Mouse (Mus musculus): ENCODE results near the gene Htra3.

Htra3 gene

DNA sequence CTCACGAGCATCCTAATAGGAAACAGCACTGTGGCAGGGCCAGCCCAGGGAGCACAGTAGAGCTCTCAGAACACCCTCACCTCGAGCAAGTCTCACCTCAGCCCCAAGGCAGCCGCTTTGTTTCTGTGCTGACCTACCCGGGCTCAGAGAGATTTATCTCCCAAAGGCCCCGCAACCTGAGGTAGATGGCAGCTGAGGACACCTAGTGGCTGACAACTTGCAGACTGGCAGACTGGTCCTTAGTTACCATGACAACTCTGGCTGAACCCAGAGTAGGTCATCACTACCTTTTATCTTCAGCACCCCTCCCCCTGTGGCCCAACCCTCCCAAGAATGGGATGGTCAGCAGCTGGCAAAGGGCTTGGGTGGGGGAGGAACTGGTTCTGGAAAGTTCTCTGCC, 16.2 kb upstream of the Htra3 start:
- peak; percentile 76 for DNase-seq (ENCODE audit: low read depth, low spot score)

DNA sequence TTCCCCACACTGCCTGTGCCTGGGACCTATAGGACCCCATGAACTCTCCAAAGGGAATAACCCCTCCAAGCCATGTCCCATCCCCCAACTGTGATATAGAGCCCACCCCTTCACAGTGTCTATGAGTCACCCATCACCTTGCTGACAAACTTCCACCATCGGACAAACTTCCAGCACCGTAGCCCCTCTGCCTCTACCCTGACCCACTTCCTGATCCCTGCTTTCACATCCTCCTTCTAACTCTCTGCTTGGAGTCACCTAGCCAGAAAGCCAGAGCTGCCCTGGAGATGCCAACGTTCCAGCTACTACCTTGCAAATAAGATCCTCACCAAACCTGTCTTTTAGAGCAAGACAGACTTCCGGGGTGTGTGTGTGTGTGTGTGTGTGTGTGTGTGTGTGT, 14.1 kb upstream of the Htra3 start:
- no peak for DNase-seq (ENCODE audit: low read depth, low spot score)

DNA sequence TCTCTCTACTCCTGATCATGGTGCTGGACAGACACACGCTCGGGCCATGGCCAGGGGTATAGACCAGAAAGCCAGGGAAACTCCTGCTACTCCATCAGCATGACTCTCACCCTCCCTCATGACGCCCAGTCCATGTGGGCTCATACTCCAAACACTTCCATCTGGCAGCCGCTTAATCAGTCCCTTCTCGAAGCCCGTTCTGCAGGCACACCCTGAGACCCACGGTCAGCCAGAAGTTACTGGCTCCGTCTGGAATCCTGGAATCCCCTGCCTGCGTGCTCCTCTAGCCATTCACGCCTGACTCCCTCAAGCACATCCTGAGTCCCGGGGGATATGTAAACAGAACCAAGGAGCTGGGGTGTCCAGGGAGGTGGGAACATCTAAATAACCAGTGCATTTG, 11.7 kb upstream of the Htra3 start:
- no peak for DNase-seq (ENCODE audit: low read depth, low spot score)

DNA sequence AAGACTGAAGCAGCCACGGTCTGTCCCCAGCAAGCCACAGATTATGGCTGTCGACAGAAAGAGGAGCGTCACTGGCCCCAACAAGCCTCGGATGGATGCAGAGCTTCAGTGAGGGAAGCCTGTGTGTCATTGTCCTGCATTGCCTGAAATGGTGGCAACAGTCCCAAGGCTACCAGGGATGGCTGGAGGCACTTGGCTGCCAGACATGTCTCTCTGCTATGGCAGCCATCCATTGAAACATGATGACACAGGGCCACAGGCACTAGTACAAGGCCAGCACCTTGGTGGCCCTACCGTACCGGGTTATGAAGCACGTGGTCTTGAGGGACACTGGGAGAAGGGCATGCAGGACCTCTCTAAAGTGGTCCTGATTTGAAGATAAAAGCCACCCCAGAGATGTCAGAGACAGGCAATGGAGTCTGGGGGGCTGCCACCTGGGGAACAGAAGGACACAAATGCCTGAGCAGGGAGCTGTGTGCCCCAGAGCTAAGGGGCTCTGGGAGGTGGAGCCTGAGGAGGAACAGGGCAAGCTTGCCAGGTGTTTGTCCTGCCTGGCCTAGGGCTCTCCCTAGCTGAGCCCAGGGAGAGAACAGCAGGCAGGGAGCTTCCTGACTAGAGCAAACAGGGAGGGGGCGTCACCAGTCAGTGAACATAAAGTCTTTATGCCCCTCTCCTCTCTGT, 11.0 kb upstream of the Htra3 start:
- DNase-seq (ENCODE audit: low read depth, low spot score), result no peak

DNA sequence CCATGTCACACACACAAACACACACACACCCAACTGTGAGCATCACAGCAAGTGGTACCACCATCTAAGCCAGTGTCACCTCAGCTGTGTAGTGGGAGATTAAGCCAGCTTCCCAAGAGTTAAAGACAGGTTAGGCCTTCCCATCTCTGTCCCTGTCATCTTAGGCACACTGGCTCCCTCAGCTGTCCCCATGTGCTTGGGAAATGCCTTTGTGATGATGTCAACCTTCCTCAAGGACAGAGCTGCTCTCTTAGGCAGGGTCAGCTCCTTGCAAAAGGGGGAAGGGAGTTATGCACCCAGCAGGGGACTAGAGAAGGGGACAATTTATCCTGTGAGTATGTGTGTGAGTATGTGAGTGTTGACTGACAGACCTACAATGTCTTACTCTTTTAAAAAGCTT, 9.8 kb upstream of the Htra3 start:
- DNase-seq (ENCODE audit: low read depth, low spot score), result no peak

DNA sequence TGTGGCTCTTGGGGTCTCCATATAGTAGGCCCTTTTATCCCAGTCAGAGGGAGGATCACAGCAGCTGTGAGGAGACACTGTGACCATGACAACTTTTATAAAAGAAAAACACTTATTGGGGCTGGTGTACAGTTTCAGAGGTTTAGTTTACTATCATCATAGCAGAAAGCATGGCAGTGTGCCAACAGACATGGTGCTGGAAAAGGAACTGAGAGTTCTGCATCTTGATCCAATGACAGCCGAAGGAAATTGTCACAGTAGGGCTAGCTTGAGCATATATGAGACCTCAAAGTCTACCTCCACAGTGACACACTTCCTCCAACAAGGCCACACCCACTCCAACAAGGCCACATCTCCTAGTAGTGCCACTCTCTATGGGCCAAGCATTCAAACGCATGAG, 9.3 kb upstream of the Htra3 start:
- no peak for DNase-seq (ENCODE audit: low read depth, low spot score)

DNA sequence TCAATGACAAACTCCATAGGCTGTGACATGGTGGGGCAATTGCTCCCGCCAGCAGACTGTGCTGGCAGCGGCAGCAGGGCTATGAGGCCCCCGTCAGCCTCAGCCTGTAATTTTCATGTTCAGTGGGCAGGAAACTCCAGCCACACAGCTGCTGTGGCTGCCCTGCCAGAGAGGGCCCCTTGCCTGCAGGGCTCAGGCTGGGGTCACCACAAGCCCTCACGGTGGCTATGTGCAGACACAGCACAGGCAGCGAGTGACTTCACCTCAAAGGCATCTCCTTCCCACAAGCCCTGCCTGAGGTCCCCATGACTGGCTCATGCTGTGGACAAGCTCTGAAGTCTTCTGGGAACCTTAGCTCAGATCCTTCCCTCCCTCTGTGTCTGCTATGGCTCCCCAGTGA, 7.5 kb upstream of the Htra3 start:
- no peak for DNase-seq (ENCODE audit: low read depth, low spot score)

DNA sequence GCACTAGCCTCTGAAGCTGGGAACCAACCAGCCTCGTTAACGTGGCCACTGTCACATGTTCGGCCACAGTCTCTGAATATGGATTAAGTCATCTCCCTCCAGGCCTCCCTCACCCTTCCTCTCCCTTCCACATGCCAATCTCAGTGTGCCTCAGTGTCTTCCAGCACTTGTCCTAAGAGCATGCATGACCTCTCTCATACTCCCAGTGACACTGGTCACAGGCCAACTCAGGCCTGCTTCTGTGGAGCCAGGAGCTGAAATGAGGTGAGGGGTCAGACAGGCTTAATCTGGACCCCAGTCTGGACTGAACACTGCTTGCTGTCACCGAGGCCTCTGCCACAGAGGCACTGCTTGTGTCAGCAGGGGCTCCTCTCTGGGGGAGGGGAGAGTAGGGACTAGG, 6.8 kb upstream of the Htra3 start:
- DNase-seq (ENCODE audit: low read depth, low spot score), result no peak

DNA sequence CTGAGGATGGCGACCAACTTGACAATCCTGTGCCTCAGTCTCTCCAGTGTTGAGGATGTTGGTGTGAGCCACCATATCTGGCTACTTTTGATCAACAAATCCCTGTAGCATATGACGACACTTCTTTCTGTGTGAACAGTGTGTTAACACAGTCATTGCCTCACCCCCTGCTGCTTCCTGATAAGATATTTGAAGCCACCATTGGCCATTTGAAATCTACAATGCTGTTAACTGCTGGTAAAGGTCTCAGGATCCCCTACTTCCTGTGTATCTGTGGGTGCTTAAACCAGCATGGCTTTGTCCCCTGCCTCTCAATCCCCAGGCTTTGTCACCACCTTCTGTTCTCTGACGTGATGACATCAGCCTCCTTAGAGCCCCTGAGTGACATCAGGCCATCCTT, 5.5 kb upstream of the Htra3 start:
- no peak for DNase-seq (ENCODE audit: low read depth, low spot score)

DNA sequence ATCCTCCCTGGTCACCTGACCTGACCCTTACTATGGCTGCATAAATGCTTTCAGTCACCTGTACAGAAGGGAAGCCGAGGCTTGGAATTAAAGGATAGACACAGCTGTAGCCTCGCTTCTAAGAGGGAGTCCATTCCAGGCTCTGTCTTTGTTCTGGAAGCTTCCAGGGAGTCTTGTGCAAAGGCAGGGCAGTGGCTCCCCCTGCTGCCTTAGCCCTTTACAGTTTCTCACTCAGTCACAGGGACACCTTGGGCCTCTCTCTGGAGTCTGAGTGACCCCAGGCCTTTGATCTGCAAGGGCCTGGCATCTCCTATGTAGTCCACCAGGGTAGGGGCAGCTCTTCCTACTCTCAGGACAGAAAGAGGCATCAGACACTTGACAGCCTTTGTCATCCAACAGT, 1.4 kb upstream of the Htra3 start:
- no peak for DNase-seq (ENCODE audit: low read depth, low spot score)

DNA sequence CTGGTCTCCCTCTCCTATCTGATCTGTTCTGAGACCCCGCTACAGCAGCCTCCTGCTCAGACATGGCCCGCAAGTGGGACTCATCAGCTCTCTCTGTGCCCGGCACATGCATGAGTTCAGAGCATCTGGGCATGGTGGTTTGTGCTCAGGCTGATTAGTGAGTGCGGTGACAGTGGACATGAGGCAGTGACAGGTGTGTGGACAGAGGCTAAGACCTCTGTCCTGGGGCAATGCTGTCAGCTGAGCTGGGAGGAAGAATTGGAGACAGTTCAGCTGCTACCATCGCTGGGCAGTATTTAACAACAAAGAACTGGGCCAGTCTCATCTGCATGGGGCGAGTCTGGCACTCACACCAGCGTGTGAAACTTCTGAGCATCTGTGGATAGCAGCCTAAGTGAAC, 2.6 kb downstream of the Htra3 start:
- DNase-seq (ENCODE audit: low read depth, low spot score), result no peak

DNA sequence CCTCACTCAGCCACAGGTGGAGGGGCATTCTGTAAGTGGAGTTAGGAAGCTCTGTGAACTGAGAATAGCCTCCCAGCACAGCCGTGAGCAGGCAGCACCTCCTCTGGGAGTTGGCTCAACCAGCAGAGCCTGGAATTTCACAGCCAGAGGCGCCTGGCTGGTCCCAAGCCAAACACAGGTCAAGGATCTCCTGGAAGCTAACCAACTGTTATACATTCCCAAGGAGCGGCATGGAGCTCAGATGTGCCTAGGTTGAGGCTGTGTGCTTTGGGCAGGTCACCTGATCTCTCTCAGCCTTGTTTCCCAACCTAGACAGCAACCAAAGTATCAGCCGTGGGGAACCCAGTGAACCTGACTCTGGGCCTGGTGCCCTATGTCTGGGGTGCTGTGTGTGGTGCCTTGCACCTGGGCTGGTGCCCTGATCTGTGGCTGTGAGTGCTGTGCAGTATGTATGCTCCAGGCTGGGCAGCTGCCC, 5.5 kb downstream of the Htra3 start:
- no peak for DNase-seq (ENCODE audit: low read depth, low spot score)

DNA sequence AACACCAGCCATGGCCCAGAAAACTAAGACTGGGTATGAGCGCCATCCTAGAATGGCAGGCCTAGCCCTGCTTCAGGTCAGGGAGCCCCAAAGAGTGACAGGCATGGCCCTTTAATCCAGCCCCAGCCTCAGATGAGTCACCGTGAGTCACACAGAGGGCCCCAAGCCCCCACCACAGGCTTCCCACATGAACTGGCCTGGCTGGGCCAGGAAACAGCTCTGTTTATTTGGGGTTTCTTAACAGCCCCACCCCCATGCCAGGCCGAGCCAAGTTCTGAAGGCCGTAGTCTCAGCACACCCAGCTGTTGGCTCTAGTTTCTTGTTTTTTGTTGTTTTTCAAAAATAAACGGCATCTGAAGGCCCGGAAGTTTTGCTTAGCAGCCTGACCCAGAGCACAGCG, 6.5 kb downstream of the Htra3 start:
- no peak for DNase-seq (ENCODE audit: low read depth, low spot score)

DNA sequence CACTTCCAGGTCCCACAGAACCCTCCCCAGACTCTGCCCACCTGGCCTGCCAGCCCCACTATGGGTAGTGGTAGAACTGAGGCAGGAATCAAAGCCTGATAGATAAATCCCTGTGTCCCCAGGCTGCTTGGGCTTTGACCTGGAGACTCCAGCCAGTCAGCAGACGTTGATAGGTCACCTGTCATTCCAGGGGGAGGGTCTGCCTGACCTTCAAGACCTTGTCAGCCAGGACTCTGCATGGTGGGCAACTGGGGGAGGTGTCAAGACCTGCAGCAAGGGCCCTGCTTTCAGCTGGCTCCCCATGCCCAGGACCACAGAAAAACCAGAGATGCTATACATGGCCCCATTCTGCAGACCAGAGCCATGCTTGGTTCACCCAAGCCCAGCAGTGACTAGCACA, 7.0 kb downstream of the Htra3 start:
- DNase-seq (ENCODE audit: low read depth, low spot score), result no peak

DNA sequence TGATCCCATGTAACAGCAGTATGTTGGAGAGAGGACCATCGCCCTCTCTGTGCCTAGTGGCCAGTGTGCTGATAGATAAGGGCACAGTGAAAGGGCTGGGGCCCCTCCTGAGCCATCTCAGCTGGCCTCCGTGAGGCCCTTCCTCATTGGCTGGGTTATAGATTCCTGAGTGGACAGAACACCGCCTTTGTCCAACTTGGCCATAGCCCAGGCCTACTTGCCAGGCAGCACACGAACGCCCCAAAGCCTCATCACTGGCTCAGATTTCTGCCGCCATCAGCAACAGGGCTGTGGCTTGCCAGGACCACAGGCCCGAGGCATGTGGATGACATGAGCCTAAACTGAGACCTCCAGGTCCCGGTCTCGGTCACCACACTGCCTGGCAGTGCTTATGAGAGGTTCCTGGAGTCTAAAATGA, 8.1 kb downstream of the Htra3 start:
- no peak for DNase-seq (ENCODE audit: low read depth, low spot score)

DNA sequence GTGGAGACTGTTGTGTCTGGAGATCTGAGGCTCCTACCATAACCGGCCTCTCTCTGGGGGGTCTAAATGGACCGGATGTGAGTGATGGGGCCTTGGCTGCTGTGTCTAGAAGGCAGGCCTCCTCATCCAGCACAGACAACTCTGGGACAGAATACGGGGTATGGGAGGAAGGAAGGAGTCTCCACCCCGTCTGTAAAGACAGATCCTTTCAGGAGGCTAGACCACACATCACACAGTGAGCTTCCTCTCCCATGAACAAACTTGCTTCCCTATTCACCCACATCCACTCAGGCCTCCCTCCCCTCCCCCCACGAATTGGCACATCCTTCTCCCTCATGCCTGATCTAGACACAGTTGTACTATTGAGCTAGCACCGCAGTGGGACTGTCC, 9.2 kb downstream of the Htra3 start:
- peak; percentile 23 for DNase-seq (ENCODE audit: low read depth, low spot score)

DNA sequence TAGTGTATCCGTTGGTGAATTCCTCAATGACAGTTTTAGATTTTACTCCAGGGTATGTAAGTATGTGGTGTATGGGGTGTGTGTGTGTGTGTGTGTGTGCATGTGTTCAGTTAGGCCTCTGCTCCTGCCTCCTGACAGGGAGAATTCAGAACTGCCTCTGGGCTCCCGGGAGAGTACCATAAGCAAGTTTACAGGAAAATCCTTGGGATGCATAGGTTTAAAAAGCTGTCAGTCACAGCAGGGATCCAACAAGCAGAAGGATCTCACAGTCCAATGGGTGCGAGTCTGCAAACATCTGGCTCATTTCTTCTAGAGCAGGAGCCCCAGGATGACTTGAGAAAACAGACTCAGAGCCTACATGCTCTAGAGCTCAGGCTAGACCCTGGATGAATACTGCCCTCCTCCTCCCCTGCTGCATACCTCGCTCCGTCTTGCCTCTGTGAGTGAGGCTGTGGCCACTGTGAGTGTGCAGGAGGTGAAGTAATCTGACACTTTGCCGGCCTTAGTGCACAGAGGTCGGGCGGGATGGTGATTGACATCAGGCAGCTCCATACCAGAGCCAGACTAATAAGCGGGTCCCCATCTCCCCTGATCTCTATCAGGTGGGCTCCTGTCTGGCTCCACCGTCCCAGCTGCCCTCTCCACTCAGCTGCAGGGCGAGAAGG, 9.7 kb downstream of the Htra3 start:
- DNase-seq (ENCODE audit: low read depth, low spot score), result peak; percentile 25

DNA sequence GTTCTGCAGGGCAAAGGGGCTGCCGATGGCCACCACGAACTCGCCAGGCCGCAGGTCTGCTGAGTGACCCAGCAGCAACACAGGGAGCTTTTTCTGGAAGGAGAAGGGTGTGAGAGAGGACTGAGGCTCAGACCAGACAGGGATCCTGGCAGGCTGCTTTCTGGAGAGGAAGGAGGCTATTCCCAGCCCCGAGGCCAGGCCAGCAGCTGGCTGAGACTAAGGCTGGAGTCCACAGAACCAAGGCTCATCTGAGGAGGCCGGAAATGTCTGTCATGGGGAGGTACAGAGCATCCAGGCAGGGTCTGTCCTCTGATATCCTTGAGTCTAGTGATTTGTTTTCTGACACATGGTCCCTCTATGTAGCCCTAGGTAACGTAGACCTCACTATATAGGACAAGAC, 13.4 kb downstream of the Htra3 start:
- no peak for DNase-seq (ENCODE audit: low read depth, low spot score)

DNA sequence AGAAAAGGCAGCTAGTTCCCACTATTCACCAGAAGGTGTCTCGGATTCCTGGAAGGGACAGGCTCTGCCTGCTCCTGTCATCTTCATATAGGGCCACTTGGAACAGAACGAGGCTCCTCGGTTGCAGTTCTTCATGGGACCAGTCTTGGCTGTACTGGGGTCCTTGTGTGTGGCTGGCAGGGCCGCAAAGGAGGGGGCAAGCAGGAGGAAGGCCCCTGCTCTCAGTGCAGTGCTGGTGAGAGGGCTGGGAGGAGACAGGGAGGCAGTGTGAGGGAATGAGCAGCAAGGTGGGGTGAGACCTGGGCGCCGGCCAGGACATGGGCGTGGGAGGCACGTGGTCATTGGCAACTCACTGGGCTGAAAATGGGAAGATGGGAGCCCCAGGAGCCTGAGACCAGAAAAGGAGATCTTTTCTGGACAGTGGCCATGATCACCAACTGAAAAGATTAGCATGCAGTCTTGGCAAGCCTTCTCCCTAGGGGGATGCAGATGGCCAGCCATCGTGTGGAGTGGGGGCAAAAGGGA, 17.5 kb downstream of the Htra3 start:
- DNase-seq (ENCODE audit: low read depth, low spot score), result no peak

DNA sequence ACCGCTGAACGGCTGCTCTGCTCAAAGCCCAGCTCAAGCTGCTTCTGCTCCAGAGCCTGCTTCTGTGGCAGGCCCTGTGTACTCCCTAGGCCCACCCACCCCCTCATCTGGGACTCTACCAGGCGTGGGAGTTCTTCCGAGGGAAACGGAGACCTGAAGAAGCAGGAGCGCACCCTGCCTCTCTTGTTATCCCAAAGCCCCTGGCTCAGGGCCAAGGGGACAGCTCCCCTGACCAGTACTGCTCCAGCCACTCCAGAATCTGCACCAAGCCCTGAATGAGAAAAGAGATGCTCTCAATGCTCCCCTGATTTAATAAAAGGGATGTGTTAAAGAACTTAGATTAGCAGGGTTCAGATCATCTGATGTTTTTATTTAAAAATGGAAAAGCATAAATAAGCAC, 18.4 kb downstream of the Htra3 start:
- DNase-seq (ENCODE audit: low read depth, low spot score), result no peak

DNA sequence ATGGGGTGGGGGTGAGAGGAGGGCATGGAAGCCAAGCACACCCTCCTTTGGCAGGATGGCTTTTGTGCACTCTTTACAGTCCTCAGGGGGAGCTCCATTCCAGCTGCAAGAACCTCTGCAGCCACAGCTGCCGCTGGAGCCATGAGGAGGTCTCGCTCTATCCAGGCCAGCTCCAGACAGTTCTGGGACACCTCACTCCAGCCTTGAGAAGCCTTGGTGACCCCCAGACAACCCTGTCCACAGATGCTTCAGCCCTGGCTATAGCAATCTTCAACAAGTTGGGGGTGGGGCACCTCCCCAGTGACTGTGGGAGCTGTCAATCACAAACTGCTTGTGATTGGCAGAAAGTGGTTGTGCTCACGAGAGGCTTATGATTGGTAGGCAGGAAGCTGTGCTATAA, 20.1 kb downstream of the Htra3 start:
- no peak for DNase-seq (ENCODE audit: low read depth, low spot score)

DNA sequence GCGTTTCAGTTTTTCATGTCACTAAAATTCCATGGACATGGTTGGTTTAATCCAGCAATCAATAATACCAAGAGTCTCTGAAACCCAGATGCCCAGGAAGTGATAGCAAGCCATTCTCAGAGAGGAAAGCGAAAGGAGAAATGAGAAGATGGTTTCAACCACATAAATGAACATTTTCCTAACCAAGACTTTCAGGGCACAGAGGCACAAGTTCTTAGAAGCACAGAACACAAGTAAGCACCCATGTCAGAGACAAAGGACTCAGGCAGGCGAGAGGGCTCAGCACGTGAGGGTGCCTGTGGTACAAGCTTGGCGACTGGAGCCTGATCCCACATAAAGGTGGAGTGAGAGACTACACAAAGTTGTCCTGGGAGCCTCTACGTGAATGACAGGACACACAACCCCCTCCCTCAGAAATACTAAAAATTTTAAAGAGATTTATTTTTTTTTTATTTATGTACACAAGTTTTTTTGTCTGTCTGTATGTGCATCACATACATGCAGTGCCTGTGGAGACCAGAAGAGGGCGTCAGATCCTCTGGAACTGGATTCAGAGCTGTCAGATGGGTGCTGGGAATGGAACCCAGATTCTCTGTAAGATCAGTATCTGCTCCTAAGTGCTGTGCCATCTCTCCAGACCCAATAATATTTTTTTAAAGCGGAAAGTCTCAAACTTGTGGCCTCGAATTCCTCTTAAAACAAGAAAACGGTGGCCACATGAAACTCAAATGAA, 23.7 kb downstream of the Htra3 start:
- DNase-seq (ENCODE audit: low read depth, low spot score), result peak; percentile 31

Measured in ES-CJ7 (cell line).